Mouse (Mus musculus) heart, postnatal 0 days (tissue): ENCODE results near the gene Klk12.

Experiments used
- CTCF ChIP-seq: IDR thresholded peaks from 2 replicates; pipeline ENCODE4 v1.5.1; 2016; ENCODE audit warnings: antibody characterized with exemption, control low read depth, low read depth
- EP300 ChIP-seq: IDR thresholded peaks from 2 replicates; pipeline ENCODE4 v1.6.1; 2016; ENCODE audit warnings: antibody characterized with exemption, low read depth

DNA sequence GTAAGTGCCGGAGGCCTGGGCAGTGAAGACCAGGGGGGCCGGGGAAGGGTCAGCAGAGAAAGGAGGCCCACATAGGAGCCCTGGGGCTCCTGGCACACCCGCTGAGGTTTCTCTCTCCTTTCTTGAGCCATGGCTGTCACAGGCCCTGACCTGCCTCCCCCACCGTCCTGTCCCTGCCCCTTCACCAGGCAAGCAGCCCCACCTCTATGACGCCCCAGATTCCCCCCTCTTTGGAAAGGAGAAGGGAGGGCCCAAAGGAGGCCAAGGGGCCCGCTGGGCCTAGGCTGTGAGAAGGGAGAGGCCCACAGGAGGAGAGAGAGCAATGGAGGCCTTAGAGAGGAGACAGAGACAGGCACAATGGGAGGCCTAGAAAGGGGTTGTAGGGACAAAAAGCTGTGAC is 6.1 kb downstream of the Klk12 start:
- TF ChIP-seq CTCF (no peak), EP300 (no peak)
